Mouse (Mus musculus) liver, postnatal 0 days (tissue): ENCODE data around the gene Gapdh.

ENCODE experiments used
- CTCF ChIP-seq: sonication (generic); IDR thresholded peaks from 2 replicates; pipeline ENCODE4 v1.5.1; 2016; ENCODE audit warnings: antibody characterized with exemption, low read depth
- EP300 ChIP-seq: IDR thresholded peaks from 2 replicates; pipeline ENCODE4 v1.6.1; 2016; ENCODE audit warnings: antibody characterized with exemption, low read depth, mild to moderate bottlenecking

DNA sequence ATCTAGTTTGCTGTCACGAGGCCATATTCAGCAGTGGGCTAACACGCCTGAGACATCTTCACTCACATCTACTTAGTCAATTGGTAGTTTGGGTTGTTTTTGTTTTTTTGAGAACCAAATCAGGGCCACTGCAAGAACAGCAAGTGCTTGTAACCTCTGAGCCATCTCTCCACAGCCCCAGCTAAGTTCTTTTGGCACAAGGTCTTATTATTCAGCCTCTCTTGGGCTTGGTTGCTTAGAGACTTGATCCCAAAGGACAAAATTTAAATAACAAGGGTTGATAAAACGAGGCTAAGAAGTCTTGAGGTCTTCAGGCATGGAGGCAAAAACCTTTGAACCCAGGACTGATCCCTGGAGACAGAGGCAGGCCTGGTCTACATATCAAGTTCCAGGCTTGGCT, 30.0 kb upstream of the Gapdh start:
- TF ChIP-seq EP300 (no peak), CTCF (no peak)
